Mouse (Mus musculus): ENCODE measurements around the gene Maml2. TPM values are rescaled to one million over a fixed set of nuclear protein-coding genes. Genes with fewer than 3 reads are reported as not detected.

Gene Maml2
- polyA plus RNA-seq, 1 experiment from 2014 or later = 5.0 TPM

- H3K27ac ChIP-seq (ENCODE audit: low read length) = no peak overlapping the region
- H3K27me3 ChIP-seq (replicated peaks; ENCODE audit: control insufficient read depth, insufficient read depth, low read length) = no peaks in the 10 kb centered on the region
- no peaks in the 10 kb centered on the region for H3K4me1 ChIP-seq (ENCODE audit: control insufficient read depth, insufficient read depth, low read length)
- no peak overlapping the region for H3K4me2 ChIP-seq (ENCODE audit: low read depth, low read length)
- no peak overlapping the region for H3K9ac ChIP-seq (ENCODE audit: low read depth, low read length)
- H3K36me3 ChIP-seq (ENCODE audit: control insufficient read depth, insufficient read depth, low read length) = no peaks in the 10 kb centered on the region
- ATAC-seq = no peak
- no peaks in the 10 kb centered on the region for H3K9me3 ChIP-seq (ENCODE audit: control insufficient read depth, low read length)
- 86% methylated on average over 6 of the region's 6 CpGs for WGBS
- no peak overlapping the region for H3K4me3 ChIP-seq (ENCODE audit: low read length)
Observed at GRCm38 (mm10) chr9:13599800-13600199, 302.0 kb downstream of the Maml2 start.

GRCm38 (mm10) chr9:13601729-13602128, 304.0 kb downstream of the Maml2 start:
- H3K9me3 ChIP-seq (ENCODE audit: control insufficient read depth, low read length) = no peaks in the 10 kb centered on the region
- H3K27me3 ChIP-seq (replicated peaks; ENCODE audit: control insufficient read depth, insufficient read depth, low read length) = no peaks in the 10 kb centered on the region
- ATAC-seq = no peak
- WGBS = 76% methylated on average over 3 of the region's 3 CpGs
- no peak overlapping the region for H3K4me3 ChIP-seq (ENCODE audit: low read length)
- no peaks in the 10 kb centered on the region for H3K4me1 ChIP-seq (ENCODE audit: control insufficient read depth, insufficient read depth, low read length)
- no peak overlapping the region for H3K27ac ChIP-seq (ENCODE audit: low read length)
- no peak overlapping the region for H3K9ac ChIP-seq (ENCODE audit: low read depth, low read length)
- no peaks in the 10 kb centered on the region for H3K36me3 ChIP-seq (ENCODE audit: control insufficient read depth, insufficient read depth, low read length)
- H3K4me2 ChIP-seq (ENCODE audit: low read depth, low read length) = no peak overlapping the region

- Histone ChIP-seq H3K36me3 (ENCODE audit: control insufficient read depth, insufficient read depth, low read length) (no peaks in the 10 kb centered on the region), H3K9me3 (ENCODE audit: control insufficient read depth, low read length) (no peaks in the 10 kb centered on the region), H3K4me2 (ENCODE audit: low read depth, low read length) (no peak overlapping the region), H3K27me3 (replicated peaks; ENCODE audit: control insufficient read depth, insufficient read depth, low read length) (no peaks in the 10 kb centered on the region), H3K27ac (ENCODE audit: low read length) (no peak overlapping the region), H3K4me3 (ENCODE audit: low read length) (no peak overlapping the region), H3K9ac (ENCODE audit: low read depth, low read length) (no peak overlapping the region), H3K4me1 (ENCODE audit: control insufficient read depth, insufficient read depth, low read length) (no peaks in the 10 kb centered on the region)
- ATAC-seq = no peak
- WGBS = 87% methylated on average over 8 of the region's 8 CpGs
Observed at GRCm38 (mm10) chr9:13603533-13604143, 305.9 kb downstream of the Maml2 start.

- Histone ChIP-seq H3K36me3 (ENCODE audit: control insufficient read depth, insufficient read depth, low read length) (no peaks in the 10 kb centered on the region), H3K27ac (ENCODE audit: low read length) (no peak overlapping the region), H3K27me3 (replicated peaks; ENCODE audit: control insufficient read depth, insufficient read depth, low read length) (no peaks in the 10 kb centered on the region), H3K9ac (ENCODE audit: low read depth, low read length) (no peak overlapping the region), H3K4me1 (ENCODE audit: control insufficient read depth, insufficient read depth, low read length) (peaks cover 5% of the 10 kb centered on the region), H3K4me3 (ENCODE audit: low read length) (no peak overlapping the region), H3K9me3 (ENCODE audit: control insufficient read depth, low read length) (no peaks in the 10 kb centered on the region), H3K4me2 (ENCODE audit: low read depth, low read length) (no peak overlapping the region)
- ATAC-seq = no peak
- 74% methylated on average over 8 of the region's 8 CpGs for WGBS
Observed at GRCm38 (mm10) chr9:13607609-13608185, 309.9 kb downstream of the Maml2 start.

GRCm38 (mm10) chr9:13608532-13609071, 310.8 kb downstream of the Maml2 start:
- peaks cover 7% of the 10 kb centered on the region for H3K4me1 ChIP-seq (ENCODE audit: control insufficient read depth, insufficient read depth, low read length)
- H3K27me3 ChIP-seq (replicated peaks; ENCODE audit: control insufficient read depth, insufficient read depth, low read length) = no peaks in the 10 kb centered on the region
- WGBS = 60% methylated on average over 3 of the region's 3 CpGs
- H3K9ac ChIP-seq (ENCODE audit: low read depth, low read length) = no peak overlapping the region
- H3K4me3 ChIP-seq (ENCODE audit: low read length) = no peak overlapping the region
- H3K9me3 ChIP-seq (ENCODE audit: control insufficient read depth, low read length) = no peaks in the 10 kb centered on the region
- ATAC-seq = no peak
- H3K36me3 ChIP-seq (ENCODE audit: control insufficient read depth, insufficient read depth, low read length) = no peaks in the 10 kb centered on the region
- H3K4me2 ChIP-seq (ENCODE audit: low read depth, low read length) = no peak overlapping the region
- no peak overlapping the region for H3K27ac ChIP-seq (ENCODE audit: low read length)

GRCm38 (mm10) chr9:13611561-13611960, 313.8 kb downstream of the Maml2 start:
- Histone ChIP-seq H3K4me1 (ENCODE audit: control insufficient read depth, insufficient read depth, low read length) (peaks cover 9% of the 10 kb centered on the region), H3K27ac (ENCODE audit: low read length) (peak overlapping the region; percentile 48), H3K4me2 (ENCODE audit: low read depth, low read length) (no peak overlapping the region), H3K9me3 (ENCODE audit: control insufficient read depth, low read length) (no peaks in the 10 kb centered on the region), H3K27me3 (replicated peaks; ENCODE audit: control insufficient read depth, insufficient read depth, low read length) (no peaks in the 10 kb centered on the region), H3K36me3 (ENCODE audit: control insufficient read depth, insufficient read depth, low read length) (no peaks in the 10 kb centered on the region), H3K4me3 (ENCODE audit: low read length) (no peak overlapping the region), H3K9ac (ENCODE audit: low read depth, low read length) (no peak overlapping the region)
- 51% methylated on average over 3 of the region's 3 CpGs for WGBS
- ATAC-seq = peak; percentile 75

GRCm38 (mm10) chr9:13612371-13612770, 314.6 kb downstream of the Maml2 start:
- no peak overlapping the region for H3K9ac ChIP-seq (ENCODE audit: low read depth, low read length)
- no peaks in the 10 kb centered on the region for H3K9me3 ChIP-seq (ENCODE audit: control insufficient read depth, low read length)
- H3K27me3 ChIP-seq (replicated peaks; ENCODE audit: control insufficient read depth, insufficient read depth, low read length) = no peaks in the 10 kb centered on the region
- H3K4me2 ChIP-seq (ENCODE audit: low read depth, low read length) = no peak overlapping the region
- no peak overlapping the region for H3K4me3 ChIP-seq (ENCODE audit: low read length)
- H3K36me3 ChIP-seq (ENCODE audit: control insufficient read depth, insufficient read depth, low read length) = no peaks in the 10 kb centered on the region
- ATAC-seq = no peak
- peaks cover 9% of the 10 kb centered on the region for H3K4me1 ChIP-seq (ENCODE audit: control insufficient read depth, insufficient read depth, low read length)
- WGBS = 74% methylated on average over 8 of the region's 8 CpGs
- peak overlapping the region; percentile 35; the same call in 1 of the 2 replicates for H3K27ac ChIP-seq (ENCODE audit: low read length)

- 0 out of 2 replicates have a peak, but pooled peaks have one; percentile 41 for ATAC-seq
- Histone ChIP-seq H3K4me3 (ENCODE audit: low read length) (no peak overlapping the region), H3K27me3 (replicated peaks; ENCODE audit: control insufficient read depth, insufficient read depth, low read length) (no peaks in the 10 kb centered on the region), H3K9ac (ENCODE audit: low read depth, low read length) (no peak overlapping the region), H3K4me1 (ENCODE audit: control insufficient read depth, insufficient read depth, low read length) (peaks cover 12% of the 10 kb centered on the region), H3K36me3 (ENCODE audit: control insufficient read depth, insufficient read depth, low read length) (no peaks in the 10 kb centered on the region), H3K9me3 (ENCODE audit: control insufficient read depth, low read length) (no peaks in the 10 kb centered on the region), H3K27ac (ENCODE audit: low read length) (peak overlapping the region; percentile 59; the same call in 1 of the 2 replicates), H3K4me2 (ENCODE audit: low read depth, low read length) (no peak overlapping the region)
- WGBS = 33% methylated on average over 8 of the region's 8 CpGs
Observed at GRCm38 (mm10) chr9:13613325-13614268, 315.8 kb downstream of the Maml2 start.

GRCm38 (mm10) chr9:13616383-13617009, 318.7 kb downstream of the Maml2 start:
- Histone ChIP-seq H3K36me3 (ENCODE audit: control insufficient read depth, insufficient read depth, low read length) (0 out of 2 replicates have a peak, but pooled peaks cover 5% of the 10 kb centered on the region), H3K27me3 (replicated peaks; ENCODE audit: control insufficient read depth, insufficient read depth, low read length) (no peaks in the 10 kb centered on the region), H3K4me2 (ENCODE audit: low read depth, low read length) (no peak overlapping the region), H3K4me3 (ENCODE audit: low read length) (no peak overlapping the region), H3K27ac (ENCODE audit: low read length) (no peak overlapping the region), H3K9ac (ENCODE audit: low read depth, low read length) (no peak overlapping the region), H3K9me3 (ENCODE audit: control insufficient read depth, low read length) (no peaks in the 10 kb centered on the region), H3K4me1 (ENCODE audit: control insufficient read depth, insufficient read depth, low read length) (peaks cover 12% of the 10 kb centered on the region)
- 37% methylated on average over 5 of the region's 5 CpGs for WGBS
- peak; percentile 38; the same call in 1 of the 2 replicates for ATAC-seq

All from intestine, embryonic 16.5 days (tissue).